Mouse (Mus musculus) limb, embryonic 11.5 days (tissue): ENCODE results near the gene Lims1. TPM values are rescaled to one million over a fixed set of nuclear protein-coding genes. Genes with fewer than 3 reads are reported as not detected.
"Not testable (repeated sequence)": the region's sequence is repeated elsewhere in the genome, so short reads cannot be mapped to it uniquely, and the experiment has no call there.

ENCODE experiments used
- ATAC-seq: fragments of 200-750 bp; cut with Nextera tagmentation; 2 replicates; pipeline ENCODE4 v1.8.0; 2017; ENCODE audit warnings: low read depth; ENCODE audit not compliant: insufficient number of reproducible peaks, low FRiP score, low TSS enrichment
- DNase-seq: peaks from one replicate; pipeline ENCODE4 v3.0.0-alpha.2; 2015; ENCODE audit warnings: low spot score
- H3K27ac ChIP-seq: fragments of 300-500 bp; sonication (generic); replicated peaks from 2 replicates; pipeline ENCODE4 v1.5.1; 2014; ENCODE audit warnings: low read depth, mild to moderate bottlenecking, low read length
- H3K27me3 ChIP-seq: fragments of 300-500 bp; sonication (generic); 2 replicates; pipeline ENCODE4 v1.6.1; 2014; ENCODE audit warnings: mild to moderate bottlenecking, low read length, mixed read lengths; ENCODE audit not compliant: control insufficient read depth, insufficient read depth
- H3K36me3 ChIP-seq: fragments of 300-500 bp; sonication (generic); 2 replicates; pipeline ENCODE4 v1.6.1; 2014; ENCODE audit warnings: mild to moderate bottlenecking, low read length, moderate library complexity, mixed read lengths; ENCODE audit not compliant: control insufficient read depth, insufficient read depth
- H3K4me1 ChIP-seq: fragments of 300-500 bp; sonication (generic); 2 replicates; pipeline ENCODE4 v1.6.1; 2014; ENCODE audit warnings: low read length, mixed read lengths; ENCODE audit not compliant: control insufficient read depth, insufficient read depth
- H3K4me2 ChIP-seq: fragments of 300-500 bp; sonication (generic); 2 replicates; pipeline ENCODE4 v1.6.1; 2014; ENCODE audit warnings: low read depth, mild to moderate bottlenecking, moderate library complexity; ENCODE audit not compliant: severe bottlenecking
- H3K4me3 ChIP-seq: fragments of 300-500 bp; sonication (generic); 2 replicates; pipeline ENCODE4 v1.5.1; 2014; ENCODE audit warnings: low read depth, low read length
- H3K9ac ChIP-seq: fragments of 300-500 bp; sonication (generic); 2 replicates; pipeline ENCODE4 v1.6.1; 2014; ENCODE audit warnings: mild to moderate bottlenecking, low read length
- H3K9me3 ChIP-seq: fragments of 300-500 bp; sonication (generic); 2 replicates; pipeline ENCODE4 v1.6.1; 2016; ENCODE audit warnings: low read length; ENCODE audit not compliant: control insufficient read depth
- WGBS: fragments of 180-500 bp; shearing (Covaris S2); extraction: QIAGEN DNeasy Blood & Tissue Kit; methylation state at CpG from one replicate; pipeline ENCODE4 v1.1.7; 2014; 5-methylcytosine and 5-hydroxymethylcytosine counted together
- polyA plus RNA-seq: library from polyadenylated mRNA; unstranded; fragments of >200 nt; fragmentation: Nextera tagmentation; extraction: Ambion mirVana; gene quantifications from 2 replicates; pipeline ENCODE4 v1.2.1, GENCODE M21; 2014

Gene Lims1
- polyA plus RNA-seq, 1 experiment from 2014 or later: 87.3 TPM

GRCm38 (mm10) chr10:58312887-58313286 lies 10.4 kb upstream of the Lims1 start:
- no peaks in the 10 kb centered on the region for H3K27me3 ChIP-seq
- H3K9me3 ChIP-seq: no peaks in the 10 kb centered on the region
- 99% methylated on average over 5 of the region's 5 CpGs for WGBS
- no peak overlapping the region for H3K4me3 ChIP-seq
- H3K4me2 ChIP-seq: no peak overlapping the region
- no peak overlapping the region for H3K27ac ChIP-seq
- peaks cover 2% of the 10 kb centered on the region; the same call in 1 of the 2 replicates for H3K36me3 ChIP-seq
- ATAC-seq (no peak), DNase-seq (no peak)
- no peaks in the 10 kb centered on the region for H3K4me1 ChIP-seq
- no peak overlapping the region for H3K9ac ChIP-seq

GRCm38 (mm10) chr10:58320881-58321280 lies 2.4 kb upstream of the Lims1 start:
- DNase-seq (no peak), ATAC-seq (no peak)
- Histone ChIP-seq H3K4me2 (no peak overlapping the region), H3K27me3 (no peaks in the 10 kb centered on the region), H3K4me3 (no peak overlapping the region), H3K27ac (no peak overlapping the region), H3K4me1 (peaks cover 4% of the 10 kb centered on the region), H3K9me3 (no peaks in the 10 kb centered on the region), H3K9ac (no peak overlapping the region), H3K36me3 (no peaks in the 10 kb centered on the region)
- WGBS: 88% methylated on average over 3 of the region's 3 CpGs

GRCm38 (mm10) chr10:58322361-58323027 lies 772 bp upstream of the Lims1 start:
- Histone ChIP-seq H3K9me3 (no peaks in the 10 kb centered on the region), H3K4me2 (peak overlapping the region; percentile 53), H3K4me3 (peak overlapping the region; percentile 65), H3K27me3 (no peaks in the 10 kb centered on the region), H3K4me1 (peaks cover 4% of the 10 kb centered on the region), H3K27ac (no peak overlapping the region), H3K36me3 (no peaks in the 10 kb centered on the region), H3K9ac (peak overlapping the region; percentile 53)
- ATAC-seq (no peak), DNase-seq (no peak)
- 31% methylated on average over 6 of the region's 6 CpGs for WGBS

DNA sequence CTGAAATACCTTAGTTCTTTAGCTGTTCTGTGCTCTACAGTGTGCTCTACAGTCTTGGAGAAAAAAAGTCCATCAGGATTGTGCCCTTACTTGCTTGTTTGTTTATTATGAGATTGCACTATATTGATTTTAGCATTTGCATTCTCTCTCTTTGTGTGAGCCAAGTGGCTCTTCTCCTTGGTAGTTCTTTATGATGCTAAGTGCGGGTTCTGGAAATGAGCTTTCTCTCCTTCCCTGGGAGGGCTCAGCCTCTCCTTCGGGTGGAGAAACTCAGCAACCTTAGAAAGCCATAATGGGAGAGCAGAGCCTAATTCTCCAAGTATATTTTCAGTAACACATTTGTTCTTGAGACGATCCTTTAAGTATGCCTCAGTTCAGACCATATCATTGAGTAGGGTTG lies 3.0 kb downstream of the Lims1 start:
- Histone ChIP-seq H3K4me3 (no peak overlapping the region), H3K27ac (no peak overlapping the region), H3K36me3 (no peaks in the 10 kb centered on the region), H3K9ac (no peak overlapping the region), H3K4me2 (no peak overlapping the region), H3K9me3 (no peaks in the 10 kb centered on the region), H3K4me1 (peaks cover 4% of the 10 kb centered on the region), H3K27me3 (no peaks in the 10 kb centered on the region)
- ATAC-seq (no peak), DNase-seq (no peak)
- 59% methylated on average over 3 of the region's 3 CpGs for WGBS

DNA sequence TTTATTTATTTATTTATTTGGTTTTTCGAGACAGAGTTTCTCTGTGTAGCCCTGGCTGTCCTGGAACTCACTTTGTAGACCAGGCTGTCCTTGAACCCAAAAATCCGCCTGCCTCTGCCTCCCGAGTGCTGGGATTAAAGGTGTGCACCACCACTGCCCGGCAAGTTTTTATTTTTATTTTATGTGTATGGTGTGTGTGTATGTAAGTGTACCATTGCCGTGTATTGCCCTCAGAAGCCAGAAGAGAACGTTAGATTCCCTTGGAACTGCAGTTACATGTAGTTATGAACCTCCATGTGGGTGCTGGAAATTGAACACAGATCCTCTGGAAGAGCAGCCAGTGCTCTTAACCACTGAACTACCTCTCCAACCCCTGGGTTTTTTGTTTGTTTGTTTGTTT lies 4.6 kb downstream of the Lims1 start:
- H3K27me3 ChIP-seq, H3K4me1 ChIP-seq, H3K9ac ChIP-seq, H3K27ac ChIP-seq, ATAC-seq, H3K36me3 ChIP-seq, H3K4me3 ChIP-seq, H3K4me2 ChIP-seq, H3K9me3 ChIP-seq, DNase-seq: not testable (repeated sequence)
- 91% methylated on average over 6 of the region's 6 CpGs for WGBS

- H3K4me2 ChIP-seq: no peak overlapping the region
- no peak overlapping the region for H3K9ac ChIP-seq
- H3K27me3 ChIP-seq: no peaks in the 10 kb centered on the region
- H3K4me1 ChIP-seq: peaks cover 4% of the 10 kb centered on the region
- no peak for ATAC-seq
- no peaks in the 10 kb centered on the region for H3K36me3 ChIP-seq
- no peak overlapping the region for H3K4me3 ChIP-seq
- DNase-seq: no peak
- no peak overlapping the region for H3K27ac ChIP-seq
- no peaks in the 10 kb centered on the region for H3K9me3 ChIP-seq
- WGBS: 93% methylated on average over 8 of the region's 8 CpGs
These were observed 5.3 kb downstream of the Lims1 start for GRCm38 (mm10) chr10:58328517-58329108.

GRCm38 (mm10) chr10:58330635-58331034 lies 7.4 kb downstream of the Lims1 start:
- Histone ChIP-seq H3K9me3 (no peaks in the 10 kb centered on the region), H3K27me3 (no peaks in the 10 kb centered on the region), H3K4me1 (no peaks in the 10 kb centered on the region; the same call in 1 of the 2 replicates), H3K9ac (no peak overlapping the region), H3K4me2 (no peak overlapping the region), H3K4me3 (no peak overlapping the region), H3K27ac (no peak overlapping the region), H3K36me3 (no peaks in the 10 kb centered on the region)
- DNase-seq (no peak), ATAC-seq (no peak)

DNA sequence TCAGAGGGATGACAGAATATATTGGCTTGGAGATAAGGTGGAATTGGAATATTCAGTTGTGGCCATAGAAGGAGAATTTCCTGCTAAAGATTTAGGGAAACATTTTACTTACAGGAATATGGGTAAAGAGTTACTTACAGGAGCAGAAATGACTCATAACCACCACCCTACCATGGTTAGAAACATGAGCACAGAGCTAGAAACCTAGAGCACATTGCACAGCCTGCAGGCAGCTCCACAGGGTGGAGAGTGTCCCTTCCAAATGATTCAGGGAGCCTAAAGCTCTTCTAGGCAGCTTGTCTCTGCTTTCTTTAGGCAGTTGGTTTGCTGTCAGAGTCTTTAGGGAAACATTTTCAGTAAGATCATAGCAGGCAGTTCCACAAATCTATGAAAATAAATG lies 8.5 kb downstream of the Lims1 start:
- Histone ChIP-seq H3K4me2 (no peak overlapping the region), H3K27me3 (no peaks in the 10 kb centered on the region)

GRCm38 (mm10) chr10:58333414-58333813 lies 10.1 kb downstream of the Lims1 start:
- Histone ChIP-seq H3K27me3 (no peaks in the 10 kb centered on the region), H3K36me3 (no peaks in the 10 kb centered on the region), H3K27ac (no peak overlapping the region), H3K9me3 (no peaks in the 10 kb centered on the region), H3K9ac (no peak overlapping the region), H3K4me3 (no peak overlapping the region), H3K4me1 (no peaks in the 10 kb centered on the region), H3K4me2 (no peak overlapping the region)
- ATAC-seq (no peak), DNase-seq (no peak)
- 91% methylated on average over 5 of the region's 5 CpGs for WGBS

More for the DNA sequence above, 8.5 kb downstream of the Lims1 start:
- Histone ChIP-seq H3K9ac (no peak overlapping the region), H3K36me3 (no peaks in the 10 kb centered on the region), H3K9me3 (no peaks in the 10 kb centered on the region), H3K4me1 (no peaks in the 10 kb centered on the region; the same call in 1 of the 2 replicates), H3K27ac (no peak overlapping the region), H3K4me3 (no peak overlapping the region)
- DNase-seq (no peak), ATAC-seq (no peak)
